Mouse (Mus musculus): Measurements from ENCODE around the gene Zswim8. TPM values are rescaled to one million over a fixed set of nuclear protein-coding genes. Genes with fewer than 3 reads are reported as not detected.

Zswim8 gene
- polyA plus RNA-seq, 1 experiment from 2014 or later: 57.8 TPM

DNA sequence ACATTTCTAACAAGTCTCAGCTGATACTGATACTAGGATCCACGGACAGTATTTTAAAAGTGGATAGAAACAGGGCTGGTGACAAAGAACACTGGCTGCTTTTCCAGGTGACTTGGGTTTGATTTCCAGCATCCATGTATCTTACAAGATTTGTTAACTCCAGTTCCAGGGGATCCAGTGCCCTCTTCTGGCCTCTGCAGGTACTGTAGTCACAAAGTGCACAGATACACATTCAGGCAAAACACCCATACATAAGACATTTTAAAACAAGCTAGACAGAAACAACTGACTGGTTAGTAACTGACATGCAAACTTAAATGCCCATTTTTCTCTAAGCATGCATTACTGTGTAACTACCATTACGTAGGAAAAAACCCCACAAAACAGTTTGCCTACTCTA, 34.4 kb upstream of the Zswim8 start:
- Histone ChIP-seq H3K36me3 (replicated peaks) (peaks cover 17% of the 10 kb centered on the region), H3K9ac (no peak overlapping the region), H3K27me3 (replicated peaks) (peaks cover 12% of the 10 kb centered on the region), H3K27ac (no peak overlapping the region), H3K4me2 (peak overlapping the region; percentile 89; the same call in 1 of the 2 replicates), H3K9me3 (no peaks in the 10 kb centered on the region), H3K4me1 (peaks cover 19% of the 10 kb centered on the region), H3K4me3 (no peak overlapping the region)
- no peak for ATAC-seq (replicated peaks)
- WGBS: 95% methylated on average over 2 of the region's 2 CpGs

DNA sequence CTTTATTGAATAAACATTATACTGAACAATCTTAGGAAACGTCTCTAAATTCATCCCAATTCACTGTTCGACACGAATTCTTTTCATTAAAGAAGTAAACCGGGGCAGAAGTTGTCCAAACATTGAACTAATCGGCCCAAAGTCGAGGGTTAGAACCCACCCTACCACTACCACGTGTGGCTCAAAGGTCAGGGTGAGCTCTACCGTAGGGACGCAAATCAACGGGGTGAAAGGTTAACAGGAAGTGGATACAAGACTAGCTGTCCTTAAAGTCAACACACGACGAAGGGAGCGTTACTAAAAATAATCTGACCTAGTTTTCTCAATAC, 33.7 kb upstream of the Zswim8 start:
- H3K9me3 ChIP-seq: no peaks in the 10 kb centered on the region
- peaks cover 23% of the 10 kb centered on the region for H3K36me3 ChIP-seq (replicated peaks)
- peak; percentile 88 for ATAC-seq (replicated peaks)
- H3K27ac ChIP-seq: peak overlapping the region; percentile 76
- H3K4me1 ChIP-seq: peaks cover 19% of the 10 kb centered on the region
- H3K4me2 ChIP-seq: peak overlapping the region; percentile 89
- peak overlapping the region; percentile 85 for H3K4me3 ChIP-seq
- 11% methylated on average over 13 of the region's 13 CpGs for WGBS
- peak overlapping the region; percentile 37 for H3K9ac ChIP-seq
- H3K27me3 ChIP-seq (replicated peaks): peaks cover 8% of the 10 kb centered on the region; the same call in 1 of the 2 replicates

DNA sequence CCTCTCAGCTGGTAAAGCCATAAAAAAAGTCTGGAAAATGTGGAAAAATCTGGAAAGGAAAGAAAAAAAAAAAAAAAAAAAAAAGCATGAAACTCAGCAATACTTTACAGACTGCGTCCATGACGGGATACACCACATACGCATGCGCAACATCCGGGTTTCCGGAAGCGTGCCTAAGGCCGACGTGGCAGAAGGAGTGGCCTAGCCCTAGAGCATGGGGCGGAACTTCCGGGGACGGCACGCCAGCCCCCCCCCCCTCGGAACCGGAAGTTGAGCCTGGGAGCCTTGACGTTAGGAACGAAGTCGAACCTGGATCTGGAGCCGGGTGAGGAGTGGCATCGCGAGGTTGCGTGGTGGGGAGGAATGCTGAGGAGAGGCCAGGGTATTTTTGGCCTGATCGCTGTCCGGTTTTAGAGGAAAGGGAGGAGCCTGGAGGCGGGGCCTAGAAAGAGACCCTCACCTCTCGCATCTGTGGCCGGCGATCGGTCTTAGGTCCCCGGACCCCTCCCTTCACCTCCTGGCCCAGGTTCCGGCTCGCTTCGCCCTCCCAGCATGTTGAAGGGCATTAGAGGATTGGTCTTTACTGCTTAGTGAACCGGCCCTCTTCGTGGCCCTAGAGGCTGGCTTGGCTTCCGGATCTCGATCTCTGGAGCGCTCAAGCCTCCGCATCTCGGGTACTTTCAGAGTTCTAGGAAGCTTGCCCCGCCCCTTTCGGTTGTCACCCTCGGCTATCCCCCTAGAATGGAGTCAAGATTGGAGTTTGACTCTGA, 33.1 kb upstream of the Zswim8 start, which contains the start of gene Sec24c:
Sec24c (plus strand) TSS at position 245 of the 770 bp plus-strand sequence.
- Histone ChIP-seq H3K4me3 (peak within 1 kb of the TSS; percentile 85), H3K9me3 (no peaks in the 10 kb centered on the region), H3K36me3 (replicated peaks) (peaks cover 28% of the 10 kb centered on the region), H3K4me1 (peaks cover 19% of the 10 kb centered on the region), H3K27ac (peak within 1 kb of the TSS; percentile 85), H3K27me3 (replicated peaks) (0 out of 2 replicates have a peak, but pooled peaks cover 5% of the 10 kb centered on the region), H3K4me2 (peak within 1 kb of the TSS; percentile 89), H3K9ac (peak within 1 kb of the TSS; percentile 81)
- ATAC-seq (replicated peaks): peak; percentile 97
- under 1% methylated on average over 43 of the region's 43 CpGs for WGBS

DNA sequence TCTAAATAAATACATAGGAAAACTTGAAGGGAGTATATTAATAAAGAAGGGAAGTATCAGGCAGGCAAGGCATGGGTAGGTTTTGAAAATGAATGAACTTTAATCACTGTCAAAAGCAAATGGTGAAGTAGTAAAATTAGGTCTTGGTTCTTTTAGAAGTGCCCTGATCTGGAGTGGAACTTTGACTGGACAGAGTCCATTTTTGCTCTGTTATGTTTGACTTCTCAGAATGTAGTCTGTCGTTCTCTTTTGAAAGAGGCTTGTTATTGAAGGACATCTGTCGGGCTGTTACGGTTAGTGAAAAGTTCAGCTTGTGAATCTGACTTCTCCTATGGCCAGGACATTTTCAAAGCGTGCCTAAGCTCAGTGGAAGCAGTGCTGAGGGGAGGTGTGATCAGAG, 29.4 kb upstream of the Zswim8 start:
- no peak overlapping the region for H3K9ac ChIP-seq
- no peak overlapping the region for H3K4me2 ChIP-seq
- no peak overlapping the region for H3K4me3 ChIP-seq
- H3K36me3 ChIP-seq (replicated peaks): peaks cover 49% of the 10 kb centered on the region
- H3K27me3 ChIP-seq (replicated peaks): no peaks in the 10 kb centered on the region
- H3K9me3 ChIP-seq: no peaks in the 10 kb centered on the region
- H3K4me1 ChIP-seq: peaks cover 19% of the 10 kb centered on the region
- no peak overlapping the region for H3K27ac ChIP-seq
- 95% methylated on average over 4 of the region's 4 CpGs for WGBS
- no peak for ATAC-seq (replicated peaks)

DNA sequence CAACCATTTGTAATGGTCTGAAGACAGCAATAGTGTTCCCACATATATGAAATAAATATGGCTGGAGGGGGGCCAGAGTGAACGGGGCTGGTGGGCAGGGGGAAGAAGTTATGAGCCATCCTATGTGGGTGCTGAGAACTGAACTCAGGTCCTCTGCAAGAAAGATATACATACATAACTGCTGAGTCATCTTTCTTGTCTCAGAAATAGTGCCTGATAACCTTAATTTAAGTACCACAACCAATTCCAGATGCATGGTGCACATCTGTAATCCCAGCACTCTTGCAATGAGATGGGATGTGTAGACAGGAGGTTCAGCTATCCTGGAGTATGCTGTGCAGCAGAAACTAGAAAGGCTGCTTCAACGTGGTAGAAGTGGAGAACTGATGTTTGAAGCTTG, 25.6 kb upstream of the Zswim8 start:
- 91% methylated on average over 2 of the region's 2 CpGs for WGBS
- ATAC-seq (replicated peaks): no peak
- no peak overlapping the region for H3K4me3 ChIP-seq
- H3K27me3 ChIP-seq (replicated peaks): no peaks in the 10 kb centered on the region
- no peak overlapping the region for H3K27ac ChIP-seq
- H3K36me3 ChIP-seq (replicated peaks): peaks cover 77% of the 10 kb centered on the region
- H3K4me1 ChIP-seq: no peaks in the 10 kb centered on the region; the same call in 1 of the 2 replicates
- no peak overlapping the region for H3K9ac ChIP-seq
- H3K9me3 ChIP-seq: no peaks in the 10 kb centered on the region
- H3K4me2 ChIP-seq: no peak overlapping the region

DNA sequence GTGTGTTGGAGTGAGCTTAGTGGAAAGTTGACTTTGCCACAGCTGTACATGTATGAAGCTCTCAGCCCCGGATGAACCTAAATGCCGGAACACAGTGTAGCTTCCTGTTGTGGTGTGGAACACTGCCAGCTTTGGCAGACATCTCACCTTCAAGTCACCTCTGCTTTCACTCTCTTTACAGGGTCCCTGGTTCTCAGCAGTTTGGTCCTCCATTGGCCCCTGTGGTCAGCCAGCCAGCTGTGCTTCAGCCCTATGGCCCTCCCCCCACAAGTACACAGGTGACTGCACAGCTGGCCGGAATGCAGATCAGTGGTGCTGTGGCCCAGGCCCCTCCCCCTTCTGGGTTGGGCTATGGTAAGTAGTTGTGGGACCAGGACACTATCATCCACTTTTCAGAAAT, 24.9 kb upstream of the Zswim8 start:
- Histone ChIP-seq H3K4me1 (no peaks in the 10 kb centered on the region), H3K27me3 (replicated peaks) (no peaks in the 10 kb centered on the region), H3K9ac (no peak overlapping the region), H3K9me3 (no peaks in the 10 kb centered on the region), H3K27ac (no peak overlapping the region), H3K36me3 (replicated peaks) (peaks cover 81% of the 10 kb centered on the region), H3K4me2 (no peak overlapping the region), H3K4me3 (no peak overlapping the region)
- no peak for ATAC-seq (replicated peaks)
- WGBS: 82% methylated on average over 3 of the region's 3 CpGs

DNA sequence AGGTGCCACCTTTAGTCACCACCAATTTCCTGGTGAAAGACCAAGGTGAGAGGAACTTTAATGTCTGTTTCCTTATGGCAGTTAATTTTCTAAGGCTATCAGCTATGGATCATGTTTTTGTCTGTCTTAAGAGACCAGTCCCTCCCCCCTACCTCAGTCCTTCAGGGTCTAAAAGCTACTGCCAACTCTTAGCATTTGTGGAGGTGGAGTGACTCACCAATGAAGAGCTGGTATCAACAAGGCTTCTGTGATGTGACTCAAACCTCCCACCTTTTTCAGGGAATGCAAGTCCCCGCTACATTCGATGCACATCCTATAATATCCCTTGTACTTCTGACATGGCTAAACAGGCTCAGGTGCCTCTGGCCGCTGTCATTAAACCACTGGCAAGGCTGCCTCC, 20.8 kb upstream of the Zswim8 start:
- Histone ChIP-seq H3K27ac (no peak overlapping the region), H3K9me3 (no peaks in the 10 kb centered on the region), H3K9ac (no peak overlapping the region), H3K4me2 (no peak overlapping the region), H3K4me1 (no peaks in the 10 kb centered on the region), H3K27me3 (replicated peaks) (no peaks in the 10 kb centered on the region), H3K36me3 (replicated peaks) (peaks cover 92% of the 10 kb centered on the region), H3K4me3 (no peak overlapping the region)
- WGBS: 97% methylated on average over 3 of the region's 3 CpGs
- no peak for ATAC-seq (replicated peaks)

DNA sequence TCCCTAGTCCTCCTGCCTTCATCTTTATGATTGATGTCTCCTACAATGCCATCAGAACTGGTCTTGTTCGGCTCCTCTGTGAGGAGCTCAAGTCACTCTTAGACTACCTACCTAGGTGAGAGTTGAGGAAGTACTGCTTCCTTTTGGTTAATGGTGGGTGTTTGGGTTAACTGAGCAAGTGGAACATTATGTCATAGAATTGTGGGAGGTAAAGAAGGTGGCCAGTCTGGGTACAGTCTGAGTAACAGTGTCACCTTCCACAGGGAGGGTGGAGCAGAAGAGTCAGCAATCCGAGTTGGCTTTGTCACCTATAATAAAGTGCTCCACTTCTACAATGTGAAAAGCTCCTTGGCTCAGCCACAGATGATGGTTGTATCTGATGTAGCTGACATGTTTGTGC, 18.3 kb upstream of the Zswim8 start:
- no peaks in the 10 kb centered on the region for H3K9me3 ChIP-seq
- H3K4me1 ChIP-seq: peaks cover under 1% of the 10 kb centered on the region; the same call in 1 of the 2 replicates
- H3K36me3 ChIP-seq (replicated peaks): peaks cover 92% of the 10 kb centered on the region
- H3K4me2 ChIP-seq: no peak overlapping the region
- H3K9ac ChIP-seq: no peak overlapping the region
- WGBS: 94% methylated on average over 2 of the region's 2 CpGs
- no peak overlapping the region for H3K27ac ChIP-seq
- H3K27me3 ChIP-seq (replicated peaks): no peaks in the 10 kb centered on the region
- no peak overlapping the region for H3K4me3 ChIP-seq
- ATAC-seq (replicated peaks): no peak

DNA sequence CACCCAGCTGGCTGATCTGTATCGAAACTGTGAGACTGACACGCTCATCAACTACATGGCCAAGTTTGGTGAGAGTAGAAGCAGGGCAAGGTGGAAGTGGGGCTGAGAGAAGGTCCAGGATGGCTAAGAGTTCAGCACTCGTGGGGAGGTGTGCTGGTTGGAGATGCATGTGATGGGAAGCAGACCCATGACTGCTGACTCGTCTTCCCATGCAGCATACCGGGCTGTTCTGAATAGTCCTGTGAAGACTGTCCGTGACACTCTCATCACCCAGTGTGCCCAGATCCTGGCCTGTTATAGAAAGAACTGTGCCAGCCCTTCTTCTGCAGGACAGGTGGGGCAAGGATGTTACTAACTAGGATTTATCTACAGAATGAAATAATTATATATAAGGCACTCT, 15.6 kb upstream of the Zswim8 start:
- peaks cover 65% of the 10 kb centered on the region for H3K36me3 ChIP-seq (replicated peaks)
- H3K27me3 ChIP-seq (replicated peaks): no peaks in the 10 kb centered on the region
- H3K9ac ChIP-seq: no peak overlapping the region
- WGBS: 92% methylated on average over 6 of the region's 6 CpGs
- no peak overlapping the region for H3K4me2 ChIP-seq
- H3K27ac ChIP-seq: no peak overlapping the region
- ATAC-seq (replicated peaks): no peak
- H3K4me1 ChIP-seq: peaks cover 17% of the 10 kb centered on the region
- no peaks in the 10 kb centered on the region for H3K9me3 ChIP-seq
- no peak overlapping the region for H3K4me3 ChIP-seq

DNA sequence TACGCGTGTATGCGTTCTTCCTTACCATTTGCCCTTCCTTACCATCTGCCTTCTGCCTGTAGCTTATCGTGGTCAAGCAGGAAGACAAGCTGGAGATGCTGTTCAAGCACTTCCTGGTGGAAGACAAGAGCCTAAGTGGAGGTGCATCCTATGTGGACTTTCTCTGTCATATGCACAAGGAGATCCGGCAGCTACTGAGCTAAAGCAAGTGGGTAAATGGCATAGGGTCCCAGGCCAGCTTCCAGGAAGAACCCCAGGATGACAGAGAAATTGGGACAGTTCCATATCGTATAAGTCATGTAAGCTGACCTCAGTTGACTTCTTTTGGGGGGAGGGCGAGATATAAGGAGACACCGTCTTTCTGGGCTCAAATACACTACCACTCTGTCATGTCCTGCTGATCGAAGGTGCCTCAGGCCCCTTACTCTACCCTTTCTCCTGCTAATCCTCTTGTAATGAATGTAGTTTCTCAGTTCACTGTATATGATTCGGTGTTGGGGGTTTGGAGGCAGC, 13.7 kb upstream of the Zswim8 start:
- H3K27me3 ChIP-seq (replicated peaks): no peaks in the 10 kb centered on the region
- H3K4me1 ChIP-seq: peaks cover 36% of the 10 kb centered on the region
- H3K9me3 ChIP-seq: no peaks in the 10 kb centered on the region
- H3K4me2 ChIP-seq: no peak overlapping the region
- 97% methylated on average over 10 of the region's 10 CpGs for WGBS
- ATAC-seq (replicated peaks): no peak
- peaks cover 47% of the 10 kb centered on the region for H3K36me3 ChIP-seq (replicated peaks)
- no peak overlapping the region for H3K4me3 ChIP-seq
- H3K27ac ChIP-seq: no peak overlapping the region
- no peak overlapping the region for H3K9ac ChIP-seq

DNA sequence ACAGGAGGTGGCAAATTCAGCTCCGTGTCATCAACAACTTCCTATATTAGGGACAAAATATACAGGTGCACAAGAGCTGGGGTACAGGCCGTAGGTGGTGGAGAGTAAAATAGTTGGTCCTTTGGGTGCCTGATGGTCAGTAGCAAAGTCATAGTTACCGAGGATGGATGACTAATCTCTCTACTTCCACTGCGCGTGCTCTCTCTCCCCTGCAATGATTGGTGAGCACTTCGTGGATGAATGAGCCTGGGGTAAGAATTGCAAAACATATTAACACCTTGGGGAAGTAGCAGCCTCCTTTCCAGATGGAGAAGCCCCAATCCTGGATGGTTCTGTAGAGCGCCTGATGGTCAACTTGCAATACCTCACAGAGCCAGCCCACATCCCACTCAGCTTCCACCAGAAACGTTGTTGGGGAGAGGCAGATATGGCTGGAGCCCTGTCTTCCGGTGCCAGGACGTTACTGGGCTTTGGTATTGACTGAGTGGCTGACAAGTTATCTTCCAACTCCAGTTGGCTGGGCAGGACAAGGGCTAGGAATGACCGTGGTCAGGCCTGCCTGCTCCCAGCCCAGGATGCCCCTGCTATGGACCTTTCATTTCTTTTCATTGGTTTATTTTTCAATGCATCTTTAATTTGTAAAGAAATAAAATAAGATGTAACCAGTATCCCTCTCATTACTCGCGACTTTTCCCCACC, 13.0 kb upstream of the Zswim8 start:
- WGBS: 48% methylated on average over 13 of the region's 13 CpGs
- Histone ChIP-seq H3K36me3 (replicated peaks) (peaks cover 40% of the 10 kb centered on the region), H3K9ac (peak overlapping the region; percentile 73), H3K4me2 (peak overlapping the region; percentile 84), H3K27me3 (replicated peaks) (no peaks in the 10 kb centered on the region), H3K27ac (peak overlapping the region; percentile 96), H3K4me3 (peak overlapping the region; percentile 70), H3K9me3 (no peaks in the 10 kb centered on the region), H3K4me1 (peaks cover 42% of the 10 kb centered on the region)
- peak; percentile 45; the same call in 1 of the 2 replicates for ATAC-seq (replicated peaks)

DNA sequence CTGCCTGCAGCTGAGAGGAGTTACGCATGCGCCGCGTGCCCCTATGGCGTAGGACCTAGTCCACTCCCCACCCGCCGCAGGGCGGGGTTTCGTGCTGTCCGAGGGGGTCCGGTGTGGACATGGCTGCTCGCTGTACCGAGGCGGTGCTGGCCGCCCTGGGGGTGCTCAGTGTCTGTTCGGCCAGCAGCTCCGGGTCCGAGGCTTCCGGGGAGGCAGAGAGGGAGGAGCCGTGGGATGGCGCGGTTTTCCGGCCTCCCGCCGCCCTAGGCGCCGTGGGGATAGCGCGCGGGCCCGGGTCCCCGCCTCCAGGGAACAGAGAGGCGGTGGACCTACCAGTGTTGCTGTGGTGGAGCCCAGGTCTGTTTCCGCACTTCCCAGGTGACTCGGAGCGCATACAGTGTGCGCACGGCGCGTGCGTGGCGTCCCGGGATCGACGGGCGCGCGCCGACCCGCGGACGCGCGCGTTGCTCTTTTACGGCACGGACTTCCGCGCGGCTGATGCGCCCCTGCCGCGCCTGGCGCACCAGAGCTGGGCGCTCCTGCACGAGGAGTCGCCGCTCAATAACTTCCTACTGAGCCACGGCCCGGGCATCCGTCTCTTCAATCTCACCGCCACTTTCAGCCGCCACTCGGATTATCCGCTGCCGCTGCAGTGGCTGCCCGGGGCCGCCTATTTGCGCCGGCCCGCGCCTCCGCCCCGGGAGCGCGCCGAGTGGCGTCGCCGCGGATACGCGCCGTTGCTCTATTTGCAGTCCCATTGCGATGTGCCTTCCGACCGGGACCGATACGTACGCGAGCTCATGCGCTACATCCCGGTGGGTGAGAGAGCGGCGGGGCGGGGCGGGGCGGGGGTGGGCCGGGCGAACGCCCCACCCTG, 12.2 kb upstream of the Zswim8 start, which contains the start of gene Fut11:
Fut11 (plus strand) TSS at position 85 of the 877 bp plus-strand sequence.
- no peaks in the 10 kb centered on the region for H3K27me3 ChIP-seq (replicated peaks)
- no peaks in the 10 kb centered on the region for H3K9me3 ChIP-seq

More for the DNA sequence above, 12.2 kb upstream of the Zswim8 start, which contains the start of gene Fut11:
- peak; percentile 94 for ATAC-seq (replicated peaks)
- under 1% methylated on average over 111 of the region's 111 CpGs for WGBS
- H3K4me1 ChIP-seq: peaks cover 50% of the 10 kb centered on the region
- peaks cover 32% of the 10 kb centered on the region for H3K36me3 ChIP-seq (replicated peaks)
- peak within 1 kb of the TSS; percentile 84 for H3K4me2 ChIP-seq
- peak within 1 kb of the TSS; percentile 73 for H3K9ac ChIP-seq
- H3K4me3 ChIP-seq: peak within 1 kb of the TSS; percentile 70
- H3K27ac ChIP-seq: peak within 1 kb of the TSS; percentile 96
